Mouse (Mus musculus) hindlimb bud, embryonic 11.5 days (tissue): ENCODE results near the gene Cptp.

Experiments used
- DNase-seq: peaks from one replicate; pipeline ENCODE4 v3.0.0-alpha.2; 2012; ENCODE audit warnings: low read depth, low spot score; ENCODE audit errors: extremely low spot score

Cptp gene

GRCm38 (mm10) chr4:155869317-155870033 lies at the start of gene Cptp, which contains the start of gene Ints11:
Gene Cptp, minus strand, starts transcription at chr4:155869440.
Gene Ints11, plus strand, starts transcription at chr4:155869546.
- DNase-seq, result peak; percentile 69

DNA sequence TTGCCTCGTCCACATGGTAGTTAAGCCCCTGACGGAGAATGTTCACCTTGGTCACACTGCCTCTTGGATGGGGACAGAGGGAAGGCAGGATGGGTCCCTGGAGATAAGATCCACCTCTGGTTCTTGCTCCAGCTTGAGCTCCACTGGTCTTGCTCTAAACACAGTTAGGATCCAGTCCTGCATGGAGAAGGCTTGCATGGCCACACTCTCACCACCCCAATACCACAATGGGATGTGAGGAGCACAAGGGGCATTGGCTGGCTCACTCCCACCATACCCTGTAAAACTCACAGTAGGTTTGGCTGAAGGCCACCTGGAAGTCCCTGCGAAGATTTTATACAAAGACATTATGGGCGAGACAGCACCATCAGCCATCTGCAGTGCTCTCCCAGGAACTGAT lies 39.5 kb upstream of the Cptp start:
- DNase-seq, result no peak

- DNase-seq, result no peak
These were observed 39.0 kb upstream of the Cptp start for GRCm38 (mm10) chr4:155908281-155908680.

- no peak for DNase-seq
These were observed 37.8 kb upstream of the Cptp start for GRCm38 (mm10) chr4:155907003-155907402.

- DNase-seq, result no peak
These were observed 36.9 kb upstream of the Cptp start for GRCm38 (mm10) chr4:155906125-155906524.

- DNase-seq, result no peak
These were observed 36.4 kb upstream of the Cptp start for GRCm38 (mm10) chr4:155905634-155906033.

DNA sequence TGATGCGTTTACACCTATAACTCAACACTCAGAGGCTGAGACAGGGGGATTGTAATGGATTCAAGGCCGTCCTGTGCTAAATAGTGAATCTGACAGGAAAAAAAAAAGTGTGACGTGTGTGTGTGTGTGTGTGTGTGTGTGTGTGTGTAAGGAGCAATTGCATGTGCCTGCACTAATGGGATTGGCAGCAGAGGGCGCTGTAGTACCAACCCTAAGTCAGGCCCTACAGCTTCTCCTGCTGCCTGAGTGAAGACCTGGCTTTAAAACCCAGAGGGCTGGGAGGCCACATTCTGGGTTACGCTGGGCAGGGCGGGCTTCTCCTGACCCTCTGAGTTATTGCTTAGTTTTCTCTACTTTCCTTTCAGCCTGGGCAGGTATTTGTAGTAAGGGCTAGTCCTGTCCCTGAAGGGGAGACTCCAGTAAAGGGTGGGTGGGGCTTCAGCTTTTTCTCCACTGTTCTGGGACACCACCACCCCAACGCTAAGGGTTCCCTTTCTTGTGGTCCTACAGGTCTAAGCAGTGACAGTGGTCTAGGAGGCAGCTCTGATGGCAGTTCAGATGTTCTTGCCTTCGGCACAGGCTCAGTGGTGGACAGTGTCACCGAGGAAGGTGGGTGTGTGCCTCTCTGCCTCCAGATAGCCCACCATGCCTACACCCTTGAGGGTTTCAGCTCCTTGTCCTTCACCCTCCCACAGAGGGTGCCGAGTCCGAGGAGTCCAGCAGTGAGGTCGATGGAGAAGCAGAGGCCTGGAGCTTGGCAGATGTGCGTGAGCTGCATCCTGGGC lies 35.3 kb upstream of the Cptp start:
- DNase-seq, result no peak

DNA sequence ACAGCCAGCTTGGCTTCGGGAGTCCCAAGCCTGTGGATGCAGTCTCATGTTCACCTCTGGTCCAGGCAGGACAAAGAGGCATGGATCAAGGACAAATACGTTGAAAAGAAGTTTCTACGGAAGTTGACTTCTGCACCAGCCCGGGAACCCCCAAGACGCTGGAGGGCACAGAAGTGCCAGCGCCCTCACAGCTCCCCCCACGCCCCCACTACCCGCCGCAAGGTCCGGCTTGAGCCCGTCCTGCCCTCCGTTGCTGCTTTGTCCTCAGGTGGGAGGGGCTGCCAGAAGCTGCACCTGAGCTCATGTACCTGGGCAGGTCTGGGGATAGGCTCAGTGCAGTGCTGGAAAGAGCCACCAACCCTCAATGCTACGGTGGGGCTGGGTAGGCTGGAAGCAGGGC lies 34.0 kb upstream of the Cptp start:
- no peak for DNase-seq

GRCm38 (mm10) chr4:155901205-155901604 lies 32.0 kb upstream of the Cptp start:
- no peak for DNase-seq

- no peak for DNase-seq
These were observed 30.1 kb upstream of the Cptp start for GRCm38 (mm10) chr4:155899355-155899754.

DNA sequence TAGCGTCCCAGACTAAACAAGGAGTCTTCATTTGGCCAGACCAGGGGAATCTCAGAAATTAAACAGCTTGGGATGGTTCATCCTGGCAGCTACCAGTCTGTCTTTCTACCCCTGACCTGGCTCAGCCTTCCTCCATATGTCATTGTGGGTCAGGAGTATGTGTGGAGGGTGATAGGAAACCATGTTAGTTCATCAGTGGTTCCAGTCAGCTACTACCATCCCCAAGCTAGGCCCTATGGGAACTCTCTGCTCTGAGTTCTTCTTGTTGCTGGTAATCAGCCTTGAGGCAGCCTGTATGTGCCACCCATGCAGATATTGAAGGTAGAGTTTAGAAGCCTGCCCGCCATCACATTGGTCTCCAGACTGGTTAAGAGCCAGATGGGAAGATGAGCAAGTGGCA lies 29.1 kb upstream of the Cptp start:
- no peak for DNase-seq

GRCm38 (mm10) chr4:155896461-155896860 lies 27.2 kb upstream of the Cptp start:
- no peak for DNase-seq

- no peak for DNase-seq
These were observed 26.6 kb upstream of the Cptp start for GRCm38 (mm10) chr4:155895826-155896225.

- no peak for DNase-seq
These were observed 26.0 kb upstream of the Cptp start for GRCm38 (mm10) chr4:155895216-155895615.

DNA sequence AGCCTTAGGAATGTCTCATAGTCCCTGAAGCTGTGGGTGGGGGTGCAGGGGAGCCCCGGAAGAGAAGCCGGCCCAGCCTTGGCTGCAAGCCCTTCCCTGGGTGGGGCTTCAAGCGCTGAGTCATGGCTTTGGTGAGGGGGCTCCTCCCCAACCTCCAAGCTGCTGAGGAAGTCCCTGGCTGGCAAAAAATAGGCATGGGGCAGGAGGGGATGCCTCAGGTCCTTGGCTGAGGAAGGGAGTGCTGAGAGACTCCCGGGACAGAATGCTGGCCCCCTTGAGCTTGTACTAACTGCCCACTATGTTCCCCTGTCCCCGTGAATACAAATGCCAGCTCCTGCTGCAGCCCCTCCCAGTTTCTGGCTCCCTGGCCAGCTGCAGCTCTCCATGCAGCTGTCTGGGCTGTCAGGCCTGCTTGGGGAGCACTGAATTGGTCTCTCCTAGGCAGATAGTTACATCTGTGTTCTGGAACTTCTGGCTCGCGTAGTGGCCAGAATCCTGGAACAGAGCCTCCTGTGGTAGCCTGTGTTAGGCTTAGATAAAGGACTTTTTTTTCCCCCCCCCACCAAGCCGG lies 25.2 kb upstream of the Cptp start:
- no peak for DNase-seq

GRCm38 (mm10) chr4:155893212-155893690 lies 24.0 kb upstream of the Cptp start:
- DNase-seq, result no peak

DNA sequence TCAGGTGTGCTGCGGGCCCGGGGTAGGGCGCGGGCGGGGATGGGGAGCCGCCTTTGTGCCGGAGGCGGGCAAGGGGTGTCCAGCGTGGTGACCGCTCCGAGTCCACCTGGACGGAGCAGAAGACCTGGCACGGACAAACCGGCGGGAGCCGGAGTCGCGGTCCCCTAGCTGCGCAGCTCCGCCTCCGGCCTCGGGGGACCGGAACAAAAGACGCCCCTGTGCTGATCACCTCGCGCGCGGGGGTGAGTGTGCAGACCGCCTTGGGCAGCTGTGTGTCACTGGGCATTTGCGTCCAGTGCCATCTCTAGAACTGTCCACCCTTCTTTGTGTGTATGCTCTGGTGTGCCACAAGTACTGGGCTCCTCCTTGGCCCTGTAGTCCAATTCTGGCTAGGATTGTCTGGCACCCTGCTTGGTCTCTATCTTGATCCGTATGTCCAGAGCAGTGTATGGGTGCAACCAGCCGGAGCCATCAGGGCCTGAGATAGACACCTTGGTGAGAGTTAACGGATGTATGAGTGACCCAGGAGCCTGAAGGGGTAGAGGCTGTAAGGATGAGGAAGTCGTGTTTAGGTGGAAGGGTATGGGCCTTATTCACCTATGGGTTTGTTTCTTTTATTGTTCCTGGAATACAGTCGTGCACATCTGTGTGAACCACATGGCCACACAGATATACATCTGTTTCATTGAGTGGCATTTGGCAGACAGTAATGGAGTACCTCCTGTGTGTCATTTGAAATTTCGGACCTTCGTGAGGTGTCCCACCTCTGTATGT lies 23.4 kb upstream of the Cptp start:
- no peak for DNase-seq

GRCm38 (mm10) chr4:155892017-155892416 lies 22.8 kb upstream of the Cptp start:
- no peak for DNase-seq

GRCm38 (mm10) chr4:155891551-155892001 lies 22.3 kb upstream of the Cptp start, which contains the start of the genes Pusl1 and Acap3:
Gene Pusl1, minus strand, starts transcription at chr4:155891781.
Gene Acap3, plus strand, starts transcription at chr4:155891822.
- DNase-seq, result peak; percentile 80

GRCm38 (mm10) chr4:155891011-155891471 lies 21.8 kb upstream of the Cptp start:
- no peak for DNase-seq

- DNase-seq, result no peak
These were observed 20.1 kb upstream of the Cptp start for GRCm38 (mm10) chr4:155889316-155889715.
